Mouse (Mus musculus): ENCODE results near the gene Lin52. TPM values are rescaled to one million over a fixed set of nuclear protein-coding genes. Genes with fewer than 3 reads are reported as not detected.

Gene Lin52
- total RNA-seq, 2 experiments from 2014 or later: 7.4 to 8.5 TPM

Other genes starting within 250 kb of the Lin52 start
- gene Elmsan1, start 232.5 kb upstream of the Lin52 start, total RNA-seq (2021): 1 to 10 TPM; 8.0 to 9.9 TPM
- gene Ptgr2, start 166.2 kb upstream of the Lin52 start, total RNA-seq (2021): 10 to 100 TPM; 78.4 to 80.6 TPM
- gene Zfp410, start 134.6 kb upstream of the Lin52 start, total RNA-seq (2021): 10 to 100 TPM; 15.9 to 17.8 TPM
- gene Coq6, start 89.8 kb upstream of the Lin52 start, total RNA-seq (2021): 10 to 100 TPM; 25.5 to 28.8 TPM
- under 1 TPM; 0.64 to 0.83 TPM for gene Fam161b, start 89.6 kb upstream of the Lin52 start, total RNA-seq (2021)
- 10 to 100 TPM; 11.3 to 16.7 TPM for gene Entpd5, start 42.4 kb upstream of the Lin52 start, total RNA-seq (2021)
- 1 to 10 TPM; 1.2 to 1.7 TPM for gene Bbof1, start 42.4 kb upstream of the Lin52 start, total RNA-seq (2021)
- gene Rnf113a2, start 34.2 kb upstream of the Lin52 start, total RNA-seq (2021): 1 to 10 TPM; 6.1 to 6.4 TPM
- 10 to 100 TPM; 78.8 to 88.1 TPM for gene Aldh6a1, start 418 bp upstream of the Lin52 start, total RNA-seq (2021)
- gene Vsx2, start 118.3 kb downstream of the Lin52 start, total RNA-seq (2021): not detected
- gene Abcd4, start 166.0 kb downstream of the Lin52 start, total RNA-seq (2021): 1 to 10 TPM; 4.2 to 5.9 TPM
- not detected for gene Vrtn, start 189.6 kb downstream of the Lin52 start, total RNA-seq (2021)
- gene Syndig1l, start 247.4 kb downstream of the Lin52 start, total RNA-seq (2021): not detected